Mouse (Mus musculus): ENCODE results near the gene Eef2kmt. TPM values are rescaled to one million over a fixed set of nuclear protein-coding genes. Genes with fewer than 3 reads are reported as not detected.

Gene Eef2kmt
- total and polyA plus RNA-seq, 2 experiments, result 7.2 to 22.4 TPM

DNA sequence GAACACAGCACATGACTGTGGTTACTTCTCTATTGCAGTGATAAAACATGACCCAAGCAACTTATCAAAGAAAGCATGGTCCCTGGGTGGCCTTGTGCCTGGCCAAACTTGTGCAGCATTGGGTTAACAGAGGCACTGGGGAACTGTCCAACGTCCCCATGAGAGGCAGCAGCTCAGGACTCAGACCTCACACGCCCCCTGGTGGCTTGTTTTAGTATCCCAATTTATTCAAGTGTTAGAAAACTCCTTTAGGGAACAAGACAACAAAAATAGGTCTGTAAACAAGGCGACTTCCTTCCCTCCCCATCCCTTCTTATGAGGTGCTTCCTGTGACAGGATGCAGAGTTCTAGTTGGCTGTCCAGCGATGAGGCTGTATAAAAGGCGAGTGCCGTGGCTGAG, 60.7 kb downstream of the Eef2kmt start:
- Histone ChIP-seq H3K79me2 (ENCODE audit: control insufficient read depth, insufficient read depth, low read length) (no peaks in the 10 kb centered on the region), H3K36me3 (ENCODE audit: control insufficient read depth, insufficient read depth, low read length) (peaks cover 12% of the 10 kb centered on the region), H3K27ac (replicated peaks; ENCODE audit: insufficient read depth, low read depth, low read length) (no peak overlapping the region), H3K27me3 (ENCODE audit: control insufficient read depth, insufficient read depth, low read length) (no peaks in the 10 kb centered on the region), H3K9ac (ENCODE audit: low read depth, low read length) (no peak overlapping the region), H3K4me3 (ENCODE audit: insufficient read depth, low read depth, low read length) (no peak overlapping the region), H3K4me1 (ENCODE audit: control insufficient read depth, insufficient read depth, low read length) (no peaks in the 10 kb centered on the region)
- 36% methylated on average over 6 of the region's 6 CpGs for WGBS
- TF ChIP-seq POLR2A (IDR thresholded peaks at IDR 0.05; ENCODE audit: extremely low read depth, insufficient read depth, low read length), result no peak
- TF ChIP-seq CTCF (IDR thresholded peaks at IDR 0.05; ENCODE audit: low read depth, low read length), result peak; percentile 81
- peak; percentile 34 for DNase-seq (ENCODE audit: extremely low read depth, low read depth, low spot score)

Other genes starting within 250 kb of the Eef2kmt start
- gene Smim22, start 248.7 kb downstream of the Eef2kmt start, total RNA-seq (2014; rRNA removed), result 3.6 and 14.6 TPM in 2 replicates
- gene Smim22, start 248.7 kb downstream of the Eef2kmt start, polyA plus RNA-seq (2012; rRNA removed), result 13.9 and 35.5 TPM in 2 replicates
- 5.2 and 7.5 TPM in 2 replicates for gene Rogdi, start 242.4 kb downstream of the Eef2kmt start, total RNA-seq (2014; rRNA removed)
- 29.9 and 53.7 TPM in 2 replicates for gene Rogdi, start 242.4 kb downstream of the Eef2kmt start, polyA plus RNA-seq (2012; rRNA removed)
- 48.5 and 50.3 TPM in 2 replicates for gene Glyr1, start 206.1 kb downstream of the Eef2kmt start, total RNA-seq (2014; rRNA removed)
- 42.8 and 48.6 TPM in 2 replicates for gene Glyr1, start 206.1 kb downstream of the Eef2kmt start, polyA plus RNA-seq (2012; rRNA removed)
- 11.5 and 15.6 TPM in 2 replicates for gene Ubn1, start 205.9 kb downstream of the Eef2kmt start, total RNA-seq (2014; rRNA removed)
- gene Ubn1, start 205.9 kb downstream of the Eef2kmt start, polyA plus RNA-seq (2012; rRNA removed), result 12.1 and 15.6 TPM in 2 replicates
- 9.4 and 10.2 TPM in 2 replicates for gene Ppl, start 123.6 kb downstream of the Eef2kmt start, total RNA-seq (2014; rRNA removed)
- gene Ppl, start 123.6 kb downstream of the Eef2kmt start, polyA plus RNA-seq (2012; rRNA removed), result 3.3 and 3.6 TPM in 2 replicates
- gene Sec14l5, start 108.9 kb downstream of the Eef2kmt start, total RNA-seq (2014; rRNA removed), result 0.09 and 0.13 TPM in 2 replicates
- 0.01 and 0.02 TPM in 2 replicates for gene Sec14l5, start 108.9 kb downstream of the Eef2kmt start, polyA plus RNA-seq (2012; rRNA removed)
- 10.0 and 13.4 TPM in 2 replicates for gene Nagpa, start 52.0 kb downstream of the Eef2kmt start, total RNA-seq (2014; rRNA removed)
- 22.1 and 24.0 TPM in 2 replicates for gene Nagpa, start 52.0 kb downstream of the Eef2kmt start, polyA plus RNA-seq (2012; rRNA removed)
- gene AU021092, start 33.7 kb downstream of the Eef2kmt start, total RNA-seq (2014; rRNA removed), result 1.7 and 2.7 TPM in 2 replicates
- 2.4 and 2.7 TPM in 2 replicates for gene AU021092, start 33.7 kb downstream of the Eef2kmt start, polyA plus RNA-seq (2012; rRNA removed)
- gene Alg1, start 22.4 kb downstream of the Eef2kmt start, total RNA-seq (2014; rRNA removed), result 24.7 and 30.3 TPM in 2 replicates
- gene Alg1, start 22.4 kb downstream of the Eef2kmt start, polyA plus RNA-seq (2012; rRNA removed), result 43.6 and 46.1 TPM in 2 replicates

All from liver, adult 2 months (tissue).